Mouse (Mus musculus): ENCODE measurements around the gene Myo5a. TPM values are rescaled to one million over a fixed set of nuclear protein-coding genes. Genes with fewer than 3 reads are reported as not detected.

The Myo5a gene
- polyA plus RNA-seq, 1 experiment = 89.9 TPM

- no peak overlapping the region for H3K4me3 ChIP-seq (replicated peaks; ENCODE audit: insufficient read depth, low read depth, low read length)
- H3K27ac ChIP-seq (ENCODE audit: insufficient read depth, low read length) = no peak overlapping the region
- H3K27me3 ChIP-seq (ENCODE audit: control insufficient read depth, insufficient read depth, low read length) = no peaks in the 10 kb centered on the region
- no peak for TF ChIP-seq POLR2A (IDR thresholded peaks at IDR 0.05; ENCODE audit: borderline replicate concordance, insufficient read depth, low read length)
- no peak for TF ChIP-seq CTCF (IDR thresholded peaks at IDR 0.05; ENCODE audit: borderline replicate concordance, insufficient read depth, low read depth, low read length)
- WGBS = 71% methylated on average over 2 of the region's 2 CpGs
- DNase-seq = no peak
- H3K4me1 ChIP-seq (ENCODE audit: control insufficient read depth, insufficient read depth, low read length) = peaks cover 4% of the 10 kb centered on the region; the same call in 1 of the 2 replicates
Measured at GRCm38 (mm10) chr9:75210269-75210668, 139.5 kb downstream of the Myo5a start.

- peak overlapping the region; percentile 14; the same call in 1 of the 2 replicates for H3K27ac ChIP-seq (ENCODE audit: insufficient read depth, low read length)
- no peak for TF ChIP-seq CTCF (IDR thresholded peaks at IDR 0.05; ENCODE audit: borderline replicate concordance, insufficient read depth, low read depth, low read length)
- no peak for TF ChIP-seq POLR2A (IDR thresholded peaks at IDR 0.05; ENCODE audit: borderline replicate concordance, insufficient read depth, low read length)
- no peak overlapping the region for H3K4me3 ChIP-seq (replicated peaks; ENCODE audit: insufficient read depth, low read depth, low read length)
- H3K27me3 ChIP-seq (ENCODE audit: control insufficient read depth, insufficient read depth, low read length) = no peaks in the 10 kb centered on the region
- 16% methylated on average over 11 of the region's 11 CpGs for WGBS
- peaks cover 7% of the 10 kb centered on the region for H3K4me1 ChIP-seq (ENCODE audit: control insufficient read depth, insufficient read depth, low read length)
- DNase-seq = peak; percentile 64 to 81
Measured at GRCm38 (mm10) chr9:75214743-75215413, 144.1 kb downstream of the Myo5a start.

- peaks cover 5% of the 10 kb centered on the region for H3K4me1 ChIP-seq (ENCODE audit: control insufficient read depth, insufficient read depth, low read length)
- H3K27ac ChIP-seq (ENCODE audit: insufficient read depth, low read length) = no peak overlapping the region
- TF ChIP-seq CTCF (IDR thresholded peaks at IDR 0.05; ENCODE audit: borderline replicate concordance, insufficient read depth, low read depth, low read length) (no peak), POLR2A (IDR thresholded peaks at IDR 0.05; ENCODE audit: borderline replicate concordance, insufficient read depth, low read length) (no peak)
- H3K27me3 ChIP-seq (ENCODE audit: control insufficient read depth, insufficient read depth, low read length) = no peaks in the 10 kb centered on the region
- DNase-seq = no peak
- WGBS = 68% methylated on average over 5 of the region's 5 CpGs
- no peak overlapping the region for H3K4me3 ChIP-seq (replicated peaks; ENCODE audit: insufficient read depth, low read depth, low read length)
Measured at GRCm38 (mm10) chr9:75219942-75220341, 149.1 kb downstream of the Myo5a start.

- Histone ChIP-seq H3K27ac (ENCODE audit: insufficient read depth, low read length) (no peak overlapping the region), H3K4me1 (ENCODE audit: control insufficient read depth, insufficient read depth, low read length) (no peaks in the 10 kb centered on the region), H3K27me3 (ENCODE audit: control insufficient read depth, insufficient read depth, low read length) (no peaks in the 10 kb centered on the region), H3K4me3 (replicated peaks; ENCODE audit: insufficient read depth, low read depth, low read length) (no peak overlapping the region)
- WGBS = 77% methylated on average over 10 of the region's 10 CpGs
- TF ChIP-seq CTCF (IDR thresholded peaks at IDR 0.05; ENCODE audit: borderline replicate concordance, insufficient read depth, low read depth, low read length) (no peak), POLR2A (IDR thresholded peaks at IDR 0.05; ENCODE audit: borderline replicate concordance, insufficient read depth, low read length) (no peak)
- DNase-seq = no peak
Measured at GRCm38 (mm10) chr9:75221420-75222287, 150.8 kb downstream of the Myo5a start.

GRCm38 (mm10) chr9:75231841-75232746, 161.3 kb downstream of the Myo5a start, which contains the start of gene Myo5c:
Gene Myo5c (plus strand): TSS chr9:75232020.
- Histone ChIP-seq H3K4me3 (replicated peaks; ENCODE audit: insufficient read depth, low read depth, low read length) (peak within 1 kb of the TSS; percentile 25), H3K27ac (ENCODE audit: insufficient read depth, low read length) (no peak within 1 kb of the TSS), H3K4me1 (ENCODE audit: control insufficient read depth, insufficient read depth, low read length) (no peaks in the 10 kb centered on the region), H3K27me3 (ENCODE audit: control insufficient read depth, insufficient read depth, low read length) (no peaks in the 10 kb centered on the region)
- 9% methylated on average over 48 of the region's 48 CpGs for WGBS
- DNase-seq = peak in 1 of 2 experiments; percentile 34
- TF ChIP-seq CTCF (IDR thresholded peaks at IDR 0.05; ENCODE audit: borderline replicate concordance, insufficient read depth, low read depth, low read length) (no peak), POLR2A (IDR thresholded peaks at IDR 0.05; ENCODE audit: borderline replicate concordance, insufficient read depth, low read length) (no peak)

- WGBS = 75% methylated on average over 8 of the region's 8 CpGs
- no peak for DNase-seq
Measured at GRCm38 (mm10) chr9:75232860-75233259, 162.0 kb downstream of the Myo5a start.

GRCm38 (mm10) chr9:75234271-75234741, 163.5 kb downstream of the Myo5a start:
- TF ChIP-seq POLR2A (IDR thresholded peaks at IDR 0.05; ENCODE audit: borderline replicate concordance, insufficient read depth, low read length) (no peak), CTCF (IDR thresholded peaks at IDR 0.05; ENCODE audit: borderline replicate concordance, insufficient read depth, low read depth, low read length) (no peak)
- WGBS = 66% methylated on average over 7 of the region's 7 CpGs
- no peaks in the 10 kb centered on the region for H3K27me3 ChIP-seq (ENCODE audit: control insufficient read depth, insufficient read depth, low read length)
- DNase-seq = no peak
- no peaks in the 10 kb centered on the region for H3K4me1 ChIP-seq (ENCODE audit: control insufficient read depth, insufficient read depth, low read length)
- no peak overlapping the region for H3K27ac ChIP-seq (ENCODE audit: insufficient read depth, low read length)
- no peak overlapping the region for H3K4me3 ChIP-seq (replicated peaks; ENCODE audit: insufficient read depth, low read depth, low read length)

More at GRCm38 (mm10) chr9:75232860-75233259, 162.0 kb downstream of the Myo5a start:
- Histone ChIP-seq H3K4me1 (ENCODE audit: control insufficient read depth, insufficient read depth, low read length) (no peaks in the 10 kb centered on the region), H3K4me3 (replicated peaks; ENCODE audit: insufficient read depth, low read depth, low read length) (no peak overlapping the region), H3K27ac (ENCODE audit: insufficient read depth, low read length) (no peak overlapping the region), H3K27me3 (ENCODE audit: control insufficient read depth, insufficient read depth, low read length) (no peaks in the 10 kb centered on the region)
- TF ChIP-seq CTCF (IDR thresholded peaks at IDR 0.05; ENCODE audit: borderline replicate concordance, insufficient read depth, low read depth, low read length) (no peak), POLR2A (IDR thresholded peaks at IDR 0.05; ENCODE audit: borderline replicate concordance, insufficient read depth, low read length) (no peak)

All from cerebellum, adult 2 months (tissue).